8 mouse cellular contexts compared by ENCODE assay signal in the genomic region with DNA sequence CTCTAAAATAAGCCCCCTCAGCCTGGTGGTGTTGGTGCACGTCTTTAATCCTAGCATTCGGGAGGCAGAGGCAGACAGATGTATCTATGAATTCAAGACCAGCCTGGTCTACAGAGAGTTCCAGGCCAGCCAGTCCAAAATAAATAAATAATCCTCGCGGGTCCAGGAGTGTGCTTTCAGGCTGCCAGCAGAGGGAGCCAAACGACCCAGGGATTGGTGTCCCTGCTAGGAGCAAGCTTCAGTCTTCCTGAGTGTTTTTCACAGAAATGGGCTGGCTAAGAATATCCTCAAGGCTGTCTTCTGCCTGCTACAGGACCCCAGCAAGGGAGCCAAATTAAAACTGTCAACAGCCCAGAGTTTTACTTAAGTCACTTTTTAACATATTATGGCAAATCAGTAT. TPM values are rescaled to one million over a fixed set of nuclear protein-coding genes. Genes with fewer than 3 reads are reported as not detected.
DNase-seq lines count a peak whose midpoint lies in the region; ATAC-seq lines count a peak whose summit lies in the region.

No protein-coding gene starts in this region.

- peaks cover 97% of the 10 kb centered on the region for H3K36me3 ChIP-seq in forebrain, embryonic 10.5 days (replicated peaks)
- no peaks in the 10 kb centered on the region for H3K36me3 ChIP-seq in forebrain, embryonic 15.5 days
- no peaks in the 10 kb centered on the region; the same call in 1 of the 2 replicates for H3K36me3 ChIP-seq in forebrain, embryonic 11.5 days (ENCODE audit: control insufficient read depth, insufficient read depth, low read length)

- H3K27ac ChIP-seq in forebrain, embryonic 10.5 days = no peak overlapping the region
- no peak overlapping the region for H3K27ac ChIP-seq in forebrain, embryonic 15.5 days (replicated peaks)
- H3K27ac ChIP-seq in brown adipose tissue, adult 24 weeks (replicated peaks; ENCODE audit: low read depth, low read length) = peak overlapping the region; percentile 98
- H3K27ac ChIP-seq in forebrain, embryonic 11.5 days (ENCODE audit: low read depth, low read length) = no peak overlapping the region

- DNase-seq in forebrain, embryonic 10.5 days (ENCODE audit: extremely low spot score, low spot score) = peak; percentile 83
- DNase-seq in forebrain, embryonic 11.5 days (ENCODE audit: low spot score) = peak; percentile 91
- peak; percentile 51 for DNase-seq in heart, postnatal 25 days (ENCODE audit: low spot score)
- peak; percentile 78 to 81 for DNase-seq in layer of hippocampus, postnatal 10 days (ENCODE audit: low spot score in 2 of 2)
- DNase-seq in lung, postnatal 36 days = peak; percentile 88
- peak; percentile 91 for DNase-seq in right cerebral cortex, postnatal 4 days

- intact Hi-C loops in heart, postnatal 25 days (cut with DNase I) = loop anchor here (1.0 to 2.0 kb wide), 4 partner anchors 23 to 101 kb away; no protein-coding TSS in a partner anchor

- peaks cover 5% of the 10 kb centered on the region; the same call in 1 of the 2 replicates for H3K4me1 ChIP-seq in forebrain, embryonic 10.5 days
- peaks cover 20% of the 10 kb centered on the region for H3K4me1 ChIP-seq in forebrain, embryonic 15.5 days
- peaks cover 24% of the 10 kb centered on the region for H3K4me1 ChIP-seq in brown adipose tissue, adult 24 weeks (ENCODE audit: control insufficient read depth, insufficient read depth, insufficient read length, low read length)
- 0 out of 2 replicates have a peak, but pooled peaks cover 2% of the 10 kb centered on the region for H3K4me1 ChIP-seq in forebrain, embryonic 11.5 days (replicated peaks; ENCODE audit: control insufficient read depth, insufficient read depth, low read length)

- no peaks in the 10 kb centered on the region for H3K9me3 ChIP-seq in forebrain, embryonic 10.5 days
- no peaks in the 10 kb centered on the region for H3K9me3 ChIP-seq in forebrain, embryonic 15.5 days
- no peaks in the 10 kb centered on the region for H3K9me3 ChIP-seq in forebrain, embryonic 11.5 days (ENCODE audit: control insufficient read depth, low read length)

- no peak overlapping the region for H3K4me2 ChIP-seq in forebrain, embryonic 15.5 days (replicated peaks)
- H3K4me2 ChIP-seq in forebrain, embryonic 11.5 days (ENCODE audit: low read depth, low read length, severe bottlenecking) = no peak overlapping the region

- ATAC-seq in forebrain, embryonic 15.5 days (replicated peaks) = no peak
- no peak for ATAC-seq in forebrain, embryonic 11.5 days (replicated peaks; ENCODE audit: low FRiP score)

- no peaks in the 10 kb centered on the region for H3K27me3 ChIP-seq in forebrain, embryonic 10.5 days (ENCODE audit: poor library complexity, severe bottlenecking)
- H3K27me3 ChIP-seq in forebrain, embryonic 15.5 days = no peaks in the 10 kb centered on the region
- H3K27me3 ChIP-seq in forebrain, embryonic 11.5 days (ENCODE audit: control insufficient read depth, insufficient read depth, low read length) = no peaks in the 10 kb centered on the region

- H3K4me3 ChIP-seq in forebrain, embryonic 10.5 days = no peak overlapping the region
- H3K4me3 ChIP-seq in forebrain, embryonic 15.5 days = no peak overlapping the region
- no peak overlapping the region for H3K4me3 ChIP-seq in brown adipose tissue, adult 24 weeks (ENCODE audit: insufficient read depth, low read depth, low read length)
- no peak overlapping the region for H3K4me3 ChIP-seq in forebrain, embryonic 11.5 days (ENCODE audit: low read depth, low read length)

- 25% methylated on average over 5 of the region's 5 CpGs for WGBS in forebrain, embryonic 10.5 days
- WGBS in forebrain, embryonic 15.5 days = 28% methylated on average over 5 of the region's 5 CpGs
- 27% methylated on average over 5 of the region's 5 CpGs for WGBS in forebrain, embryonic 11.5 days

- H3K9ac ChIP-seq in forebrain, embryonic 15.5 days (replicated peaks) = no peak overlapping the region
- no peak overlapping the region for H3K9ac ChIP-seq in forebrain, embryonic 11.5 days (ENCODE audit: low read length)

RNA-seq across cellular contexts. Expression of gene Uba7, which starts 11.6 kb away (rescaled TPM):
- 6.8 and 10.0 TPM in 2 replicates for polyA plus RNA-seq in forebrain, embryonic 10.5 days (2016; fragmentation: Nextera tagmentation; extraction: Ambion mirVana)
- polyA plus RNA-seq in forebrain, embryonic 15.5 days (2015; fragmentation: Nextera tagmentation; extraction: Ambion mirVana) = 2.5 and 2.9 TPM in 2 replicates
- 7.0 and 13.8 TPM in 2 replicates for polyA plus RNA-seq in brown adipose tissue, adult 24 weeks (2012; ENCODE audit: insufficient read depth, insufficient read length, missing spikeins)
- 7.9 and 8.4 TPM in 2 replicates for polyA plus RNA-seq in forebrain, embryonic 11.5 days (2014; fragmentation: Nextera tagmentation; extraction: Ambion mirVana)
- 10 to 100 TPM; 12.0 to 14.9 TPM for total RNA-seq in heart, postnatal 25 days (2021)
- total RNA-seq in layer of hippocampus, postnatal 10 days (2021) = 1 to 10 TPM; 3.7 to 4.1 TPM

RNA-seq across cellular contexts. Expression of gene Traip, which starts 13.8 kb away (rescaled TPM):
- polyA plus RNA-seq in forebrain, embryonic 10.5 days (2016; fragmentation: Nextera tagmentation; extraction: Ambion mirVana) = 40.8 and 46.3 TPM in 2 replicates
- polyA plus RNA-seq in forebrain, embryonic 15.5 days (2015; fragmentation: Nextera tagmentation; extraction: Ambion mirVana) = 14.0 and 15.7 TPM in 2 replicates
- polyA plus RNA-seq in brown adipose tissue, adult 24 weeks (2012; ENCODE audit: insufficient read depth, insufficient read length, missing spikeins) = not detected in 2 replicates
- 38.2 and 39.7 TPM in 2 replicates for polyA plus RNA-seq in forebrain, embryonic 11.5 days (2014; fragmentation: Nextera tagmentation; extraction: Ambion mirVana)
- under 1 TPM; 0.59 to 0.73 TPM for total RNA-seq in heart, postnatal 25 days (2021)
- total RNA-seq in layer of hippocampus, postnatal 10 days (2021) = 10 to 100 TPM; 19.6 to 25.9 TPM

RNA-seq across cellular contexts. Expression of gene Gm20661, which starts 19.2 kb away (rescaled TPM):
- 0.92 and 1.4 TPM in 2 replicates for polyA plus RNA-seq in forebrain, embryonic 10.5 days (2016; fragmentation: Nextera tagmentation; extraction: Ambion mirVana)
- polyA plus RNA-seq in forebrain, embryonic 15.5 days (2015; fragmentation: Nextera tagmentation; extraction: Ambion mirVana) = 0.64 and 0.83 TPM in 2 replicates
- polyA plus RNA-seq in brown adipose tissue, adult 24 weeks (2012; ENCODE audit: insufficient read depth, insufficient read length, missing spikeins) = not detected in 2 replicates
- 1.0 and 1.7 TPM in 2 replicates for polyA plus RNA-seq in forebrain, embryonic 11.5 days (2014; fragmentation: Nextera tagmentation; extraction: Ambion mirVana)
- under 1 TPM in 1 of 2 experiments, not detected in 1; 0.60 TPM for total RNA-seq in heart, postnatal 25 days (2021)
- 1 to 10 TPM; 1.4 TPM for total RNA-seq in layer of hippocampus, postnatal 10 days (2021)

RNA-seq across cellular contexts. Expression of gene Inka1, which starts 22.0 kb away (rescaled TPM):
- polyA plus RNA-seq in forebrain, embryonic 10.5 days (2016; fragmentation: Nextera tagmentation; extraction: Ambion mirVana) = 35.0 TPM in 2 replicates
- polyA plus RNA-seq in forebrain, embryonic 15.5 days (2015; fragmentation: Nextera tagmentation; extraction: Ambion mirVana) = 12.6 and 12.8 TPM in 2 replicates
- polyA plus RNA-seq in brown adipose tissue, adult 24 weeks (2012; ENCODE audit: insufficient read depth, insufficient read length, missing spikeins) = 5.1 and 5.5 TPM in 2 replicates
- 22.8 and 26.5 TPM in 2 replicates for polyA plus RNA-seq in forebrain, embryonic 11.5 days (2014; fragmentation: Nextera tagmentation; extraction: Ambion mirVana)
- total RNA-seq in heart, postnatal 25 days (2021) = 10 to 100 TPM in 1 of 2 experiments, 1 to 10 TPM in 1; 9.9 to 11.1 TPM
- 10 to 100 TPM in 1 of 2 experiments, 1 to 10 TPM in 1; 10.0 to 10.3 TPM for total RNA-seq in layer of hippocampus, postnatal 10 days (2021)

RNA-seq across cellular contexts. Expression of gene Camkv, which starts 28.2 kb away (rescaled TPM):
- 17.5 and 18.6 TPM in 2 replicates for polyA plus RNA-seq in forebrain, embryonic 10.5 days (2016; fragmentation: Nextera tagmentation; extraction: Ambion mirVana)
- 79.1 and 83.4 TPM in 2 replicates for polyA plus RNA-seq in forebrain, embryonic 15.5 days (2015; fragmentation: Nextera tagmentation; extraction: Ambion mirVana)
- not detected in 2 replicates for polyA plus RNA-seq in brown adipose tissue, adult 24 weeks (2012; ENCODE audit: insufficient read depth, insufficient read length, missing spikeins)
- 7.4 and 8.0 TPM in 2 replicates for polyA plus RNA-seq in forebrain, embryonic 11.5 days (2014; fragmentation: Nextera tagmentation; extraction: Ambion mirVana)
- total RNA-seq in heart, postnatal 25 days (2021) = not detected
- total RNA-seq in layer of hippocampus, postnatal 10 days (2021) = 100 to 1,000 TPM; 441 to 473 TPM
